Mouse (Mus musculus) retina, postnatal 7 days (tissue): ENCODE measurements around the gene Wdr46.
A peak's percentile ranks its signal among the peaks of the same experiment; 100 is the strongest.

Source experiments
- DNase-seq: peaks from one replicate; pipeline ENCODE4 v3.0.0-alpha.2; 2012; ENCODE audit warnings: low read depth, low spot score

Wdr46 gene

GRCm38 (mm10) chr17:33928251-33928947 is 12.1 kb upstream of the Wdr46 start:
- DNase-seq: no peak

GRCm38 (mm10) chr17:33929371-33930279 is 10.8 kb upstream of the Wdr46 start, which contains the start of gene Rgl2:
Gene Rgl2 (plus strand): TSS chr17:33929543.
- DNase-seq: peak; percentile 91

- DNase-seq: no peak
Measured at GRCm38 (mm10) chr17:33930280-33931158, 9.9 kb upstream of the Wdr46 start.

GRCm38 (mm10) chr17:33931159-33931866 is 9.1 kb upstream of the Wdr46 start:
- no peak for DNase-seq

GRCm38 (mm10) chr17:33931947-33932346 is 8.5 kb upstream of the Wdr46 start:
- no peak for DNase-seq

- DNase-seq: no peak
Measured at GRCm38 (mm10) chr17:33932448-33932847, 8.0 kb upstream of the Wdr46 start.

GRCm38 (mm10) chr17:33932970-33933369 is 7.5 kb upstream of the Wdr46 start:
- DNase-seq: no peak

GRCm38 (mm10) chr17:33935422-33936055 is 4.9 kb upstream of the Wdr46 start:
- DNase-seq: no peak

GRCm38 (mm10) chr17:33936993-33937392 is 3.5 kb upstream of the Wdr46 start:
- no peak for DNase-seq

GRCm38 (mm10) chr17:33938783-33939182 is 1.7 kb upstream of the Wdr46 start:
- no peak for DNase-seq

GRCm38 (mm10) chr17:33940981-33941380 is 521 bp downstream of the Wdr46 start:
- no peak for DNase-seq

- no peak for DNase-seq
Measured at GRCm38 (mm10) chr17:33941381-33941780, 921 bp downstream of the Wdr46 start.

GRCm38 (mm10) chr17:33943454-33943853 is 3.0 kb downstream of the Wdr46 start:
- DNase-seq: no peak

- DNase-seq: no peak
Measured at GRCm38 (mm10) chr17:33947430-33948089, 7.1 kb downstream of the Wdr46 start.

GRCm38 (mm10) chr17:33948090-33948904 is 7.8 kb downstream of the Wdr46 start:
- no peak for DNase-seq

- DNase-seq: no peak
Measured at GRCm38 (mm10) chr17:33948905-33949537, 8.6 kb downstream of the Wdr46 start.

- no peak for DNase-seq
Measured at GRCm38 (mm10) chr17:33950131-33950625, 9.7 kb downstream of the Wdr46 start.
